Mouse (Mus musculus): ENCODE measurements at regions not wholly inside any gene's neighbourhood (a gene's known extent, or its start where the extent isn't known, plus 50 kb on each side); places are given as distances from the start of the nearest gene placed in this dataset.

DNA sequence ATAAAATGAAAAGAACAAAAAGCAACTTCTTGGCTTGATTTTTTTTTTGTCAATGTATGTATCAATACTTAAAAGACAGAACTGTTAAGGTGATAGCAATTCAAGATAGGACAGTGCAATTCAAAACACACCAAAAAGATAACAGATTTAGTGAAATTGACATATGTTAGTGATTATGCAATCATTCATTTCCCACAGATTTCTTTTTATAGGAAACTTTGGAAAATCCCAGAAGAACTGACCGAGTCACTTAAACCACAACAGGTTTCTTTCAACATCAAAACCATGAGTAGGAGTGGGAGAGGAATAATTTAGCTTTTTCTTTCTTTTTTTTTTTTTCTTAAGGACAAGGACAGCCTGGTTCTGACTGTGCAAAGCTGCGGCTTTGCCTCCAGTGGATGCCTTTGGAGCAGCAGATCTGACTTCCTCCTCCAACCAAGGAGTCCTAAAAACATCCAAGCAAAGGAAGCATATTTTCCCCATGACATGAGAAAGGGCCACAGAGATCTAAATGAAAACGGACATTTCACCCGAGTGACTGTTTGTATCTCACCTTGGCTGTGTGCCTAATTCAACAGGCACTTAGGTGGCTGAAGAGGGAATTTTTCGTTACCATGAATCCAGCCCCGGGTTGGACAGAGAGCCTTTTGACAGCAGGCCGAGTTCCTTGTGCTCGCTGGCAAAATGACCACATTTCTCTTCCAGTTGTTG, 463.8 kb upstream of the Zeb2 start:
- Histone ChIP-seq H3K36me3 (ENCODE audit: control insufficient read depth, insufficient read depth) (no peaks in the 10 kb centered on the region), H3K4me2 (ENCODE audit: low read depth) (peak overlapping the region; percentile 67), H3K4me3 (no peak overlapping the region), H3ac (ENCODE audit: control insufficient read depth, insufficient read length) (no peak overlapping the region), H3K79me2 (ENCODE audit: control insufficient read depth, insufficient read depth) (no peaks in the 10 kb centered on the region), H3K27me3 (ENCODE audit: control insufficient read depth, insufficient read depth, insufficient read length) (no peaks in the 10 kb centered on the region)
- TF ChIP-seq CEBPB (IDR thresholded peaks at IDR 0.05; ENCODE audit: insufficient read depth, poor library complexity, severe bottlenecking) = peak; percentile 91
- no peak for TF ChIP-seq POLR2A (IDR thresholded peaks at IDR 0.05; ENCODE audit: insufficient read length, low read depth)

DNA sequence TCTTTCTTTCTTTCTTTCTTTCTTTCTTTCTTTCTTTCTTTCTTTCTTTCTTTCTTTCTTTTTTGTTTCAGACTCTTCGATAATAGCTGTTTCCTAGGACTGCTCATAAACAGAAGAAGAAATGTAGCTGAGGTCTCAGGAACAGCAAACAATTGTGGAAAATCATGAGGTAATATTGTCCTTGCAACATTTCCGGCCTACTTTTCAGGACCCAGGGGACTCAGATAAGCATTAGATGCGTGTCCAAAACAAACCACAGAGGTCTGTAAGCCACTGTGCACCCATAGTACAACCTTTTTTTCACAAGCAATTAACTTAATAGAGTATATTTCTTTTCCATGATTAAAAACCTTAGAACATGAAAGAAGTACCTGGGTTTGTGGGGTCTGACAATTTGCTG, 455.7 kb upstream of the Zeb2 start:
- Histone ChIP-seq H3K79me2 (ENCODE audit: control insufficient read depth, insufficient read depth) (no peaks in the 10 kb centered on the region), H3K27me3 (ENCODE audit: control insufficient read depth, insufficient read depth, insufficient read length) (no peaks in the 10 kb centered on the region), H3K36me3 (ENCODE audit: control insufficient read depth, insufficient read depth) (no peaks in the 10 kb centered on the region), H3K4me3 (no peak overlapping the region), H3K4me2 (ENCODE audit: low read depth) (no peak overlapping the region), H3ac (ENCODE audit: control insufficient read depth, insufficient read length) (no peak overlapping the region)
- TF ChIP-seq MYOD1 (IDR thresholded peaks at IDR 0.05; ENCODE audit: control insufficient read depth in 1 of 3, insufficient read length in 2 of 3, low read depth in 2 of 3) = no peak
- TF ChIP-seq POLR2AphosphoS2 (IDR thresholded peaks at IDR 0.05; ENCODE audit: insufficient read length, low read depth) = no peak
- TF ChIP-seq E2F4 (IDR thresholded peaks at IDR 0.05; ENCODE audit: insufficient read depth) = no peak
- no peak for TF ChIP-seq MAX (IDR thresholded peaks at IDR 0.05; ENCODE audit: low read depth)
- no peak for TF ChIP-seq MYOG (IDR thresholded peaks at IDR 0.05; ENCODE audit: control insufficient read depth in 1 of 3, insufficient read depth in 1 of 3, insufficient read length in 2 of 3, low read depth in 2 of 3)
- no peak for TF ChIP-seq TCF3 (IDR thresholded peaks at IDR 0.05; ENCODE audit: insufficient read length, low read depth)
- no peak for TF ChIP-seq SRF (IDR thresholded peaks at IDR 0.05; ENCODE audit: control insufficient read depth, insufficient read length, low read depth)
- TF ChIP-seq CEBPB (IDR thresholded peaks at IDR 0.05; ENCODE audit: insufficient read depth, poor library complexity, severe bottlenecking) = no peak

DNA sequence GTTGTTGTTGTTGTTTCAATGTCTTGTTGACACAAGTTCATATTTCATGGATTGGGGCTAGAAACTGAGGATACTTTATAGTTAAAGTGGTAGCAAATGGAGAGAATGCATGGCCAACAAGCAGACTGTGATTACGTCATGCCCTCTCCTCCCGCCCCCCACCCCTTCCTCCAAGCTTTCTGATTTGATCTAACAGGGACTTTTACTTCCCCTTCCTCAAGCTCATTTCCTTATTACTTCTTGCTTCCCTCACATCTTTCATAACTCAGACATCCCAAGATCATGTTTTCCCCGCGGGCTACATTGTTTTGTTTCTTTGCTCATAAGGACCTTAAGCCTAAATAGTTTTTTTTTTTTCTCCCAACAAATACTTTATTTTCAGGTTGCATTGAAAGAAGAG, 437.5 kb upstream of the Zeb2 start:
- H3K4me2 ChIP-seq (ENCODE audit: low read depth) = no peak overlapping the region
- TF ChIP-seq MAX (IDR thresholded peaks at IDR 0.05; ENCODE audit: low read depth) = no peak
- no peaks in the 10 kb centered on the region for H3K36me3 ChIP-seq (ENCODE audit: control insufficient read depth, insufficient read depth)
- H3ac ChIP-seq (ENCODE audit: control insufficient read depth, insufficient read length) = no peak overlapping the region
- H3K79me2 ChIP-seq (ENCODE audit: control insufficient read depth, insufficient read depth) = no peaks in the 10 kb centered on the region
- no peak overlapping the region for H3K4me3 ChIP-seq
- H3K27me3 ChIP-seq (ENCODE audit: control insufficient read depth, insufficient read depth, insufficient read length) = no peaks in the 10 kb centered on the region

DNA sequence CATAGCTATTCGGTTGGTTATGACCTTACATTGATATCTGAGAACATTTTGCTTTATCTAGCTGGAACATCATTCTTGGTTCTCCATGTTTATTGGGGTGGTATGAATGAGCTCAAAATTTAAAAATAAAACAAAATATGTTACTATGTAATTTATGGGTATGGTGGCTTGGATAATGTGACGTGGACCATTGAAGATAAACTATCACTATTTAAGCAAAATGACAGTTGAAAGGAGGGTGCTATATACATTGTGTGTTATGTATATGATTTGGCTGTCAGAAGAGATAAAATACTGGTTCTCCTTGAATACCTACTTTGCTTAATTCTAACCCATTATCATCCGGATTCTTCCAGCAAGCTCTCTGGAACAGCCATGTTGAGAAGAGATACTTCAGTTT, 424.2 kb upstream of the Zeb2 start:
- H3K4me2 ChIP-seq (ENCODE audit: low read depth) = no peak overlapping the region
- no peak overlapping the region for H3K4me3 ChIP-seq
- no peaks in the 10 kb centered on the region for H3K79me2 ChIP-seq (ENCODE audit: control insufficient read depth, insufficient read depth)
- H3K27me3 ChIP-seq (ENCODE audit: control insufficient read depth, insufficient read depth, insufficient read length) = no peaks in the 10 kb centered on the region
- H3K36me3 ChIP-seq (ENCODE audit: control insufficient read depth, insufficient read depth) = no peaks in the 10 kb centered on the region
- no peak overlapping the region for H3ac ChIP-seq (ENCODE audit: control insufficient read depth, insufficient read length)
- TF ChIP-seq POLR2A (IDR thresholded peaks at IDR 0.05; ENCODE audit: insufficient read length, low read depth) (no peak), MYOG (IDR thresholded peaks at IDR 0.05; ENCODE audit: control insufficient read depth in 1 of 3, insufficient read depth in 1 of 3, insufficient read length in 2 of 3, low read depth in 2 of 3) (no peak), USF1 (IDR thresholded peaks at IDR 0.05; ENCODE audit: low read depth) (no peak), MAX (IDR thresholded peaks at IDR 0.05; ENCODE audit: low read depth) (no peak), MYOD1 (IDR thresholded peaks at IDR 0.05; ENCODE audit: control insufficient read depth in 1 of 3, insufficient read length in 2 of 3, low read depth in 2 of 3) (no peak), REST (IDR thresholded peaks at IDR 0.05; ENCODE audit: insufficient read depth, insufficient read length) (no peak)

DNA sequence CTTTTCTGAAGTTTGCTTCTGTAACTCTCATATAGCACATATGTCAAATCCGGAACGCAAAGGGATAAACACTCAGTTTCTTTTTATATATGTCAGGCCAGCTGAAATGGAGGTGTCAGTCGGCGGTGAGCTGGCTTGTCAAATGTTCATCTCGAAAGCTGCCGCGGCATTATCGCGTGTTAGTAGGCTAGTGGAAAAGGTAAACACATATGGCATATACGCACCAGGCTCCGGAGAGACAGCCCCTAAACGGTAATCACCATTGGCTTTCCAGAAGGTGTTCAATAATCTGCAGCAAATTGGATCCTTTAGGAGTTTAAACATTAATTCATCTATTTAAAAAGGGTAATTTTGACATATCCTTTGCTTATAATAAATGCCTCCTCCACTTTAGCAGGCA, 421.8 kb upstream of the Zeb2 start:
- Histone ChIP-seq H3K27me3 (ENCODE audit: control insufficient read depth, insufficient read depth, insufficient read length) (no peaks in the 10 kb centered on the region), H3K79me2 (ENCODE audit: control insufficient read depth, insufficient read depth) (no peaks in the 10 kb centered on the region), H3K4me2 (ENCODE audit: low read depth) (no peak overlapping the region), H3K4me3 (no peak overlapping the region), H3K36me3 (ENCODE audit: control insufficient read depth, insufficient read depth) (no peaks in the 10 kb centered on the region), H3ac (ENCODE audit: control insufficient read depth, insufficient read length) (no peak overlapping the region)
- TF ChIP-seq POLR2AphosphoS2 (IDR thresholded peaks at IDR 0.05; ENCODE audit: insufficient read length, low read depth) (no peak), MYOG (IDR thresholded peaks at IDR 0.05; ENCODE audit: control insufficient read depth in 1 of 3, insufficient read depth in 1 of 3, insufficient read length in 2 of 3, low read depth in 2 of 3) (no peak), TCF12 (IDR thresholded peaks at IDR 0.05; ENCODE audit: insufficient read depth, poor library complexity, severe bottlenecking) (no peak), MAX (IDR thresholded peaks at IDR 0.05; ENCODE audit: low read depth) (no peak), MYOD1 (IDR thresholded peaks at IDR 0.05; ENCODE audit: control insufficient read depth in 1 of 3, insufficient read length in 2 of 3, low read depth in 2 of 3) (no peak), SRF (IDR thresholded peaks at IDR 0.05; ENCODE audit: control insufficient read depth, insufficient read length, low read depth) (no peak), USF1 (IDR thresholded peaks at IDR 0.05; ENCODE audit: low read depth) (no peak), POLR2A (IDR thresholded peaks at IDR 0.05; ENCODE audit: insufficient read length, low read depth) (no peak), TCF3 (IDR thresholded peaks at IDR 0.05; ENCODE audit: insufficient read length, low read depth) (no peak), REST (IDR thresholded peaks at IDR 0.05; ENCODE audit: insufficient read depth, insufficient read length) (no peak), E2F4 (IDR thresholded peaks at IDR 0.05; ENCODE audit: insufficient read depth) (no peak), CEBPB (IDR thresholded peaks at IDR 0.05; ENCODE audit: insufficient read depth, poor library complexity, severe bottlenecking) (no peak)
